Mouse (Mus musculus): Measurements from ENCODE around the gene Col18a1. TPM values are rescaled to one million over a fixed set of nuclear protein-coding genes. Genes with fewer than 3 reads are reported as not detected.

Col18a1 gene
- not detected for total RNA-seq (2023)

DNA sequence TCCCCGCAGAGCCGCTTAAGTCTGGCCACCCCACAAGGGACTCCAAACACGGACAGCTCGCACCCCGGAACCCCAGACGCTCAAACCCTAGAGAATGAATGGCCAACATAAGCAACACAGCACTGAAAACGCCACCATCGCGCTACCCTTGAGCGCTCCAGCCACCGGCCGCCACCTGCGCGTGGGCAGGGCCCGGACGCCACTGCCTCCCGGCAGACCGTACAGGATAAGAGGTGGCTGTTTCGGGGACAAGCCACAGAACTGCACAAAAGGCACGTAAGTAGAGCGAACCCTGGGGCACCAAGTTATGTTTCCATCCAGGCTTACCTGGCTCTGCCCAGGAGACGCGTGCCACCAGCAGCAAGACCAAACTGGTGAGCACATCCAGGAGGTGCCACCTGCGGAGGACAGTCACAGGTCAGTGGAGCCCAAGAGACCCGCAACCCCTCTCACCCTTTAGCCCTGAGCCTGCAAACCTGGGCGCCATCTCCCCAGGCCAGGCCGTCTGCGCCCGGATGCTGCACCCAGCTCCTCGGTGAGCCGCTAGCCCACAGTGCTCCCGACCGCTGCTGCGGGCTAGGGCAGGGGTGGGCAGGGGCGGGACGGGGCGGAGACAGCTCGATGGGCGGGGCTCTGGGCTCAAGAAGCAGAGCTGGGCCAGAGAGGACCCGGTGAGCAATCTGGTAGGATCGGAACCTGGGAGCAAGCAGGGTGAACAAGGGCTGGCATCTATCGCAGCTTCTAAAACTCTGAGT is at the start of gene Col18a1:
TSS of gene Col18a1 (minus strand) at position 586 of the 755 bp plus-strand sequence.

DNA sequence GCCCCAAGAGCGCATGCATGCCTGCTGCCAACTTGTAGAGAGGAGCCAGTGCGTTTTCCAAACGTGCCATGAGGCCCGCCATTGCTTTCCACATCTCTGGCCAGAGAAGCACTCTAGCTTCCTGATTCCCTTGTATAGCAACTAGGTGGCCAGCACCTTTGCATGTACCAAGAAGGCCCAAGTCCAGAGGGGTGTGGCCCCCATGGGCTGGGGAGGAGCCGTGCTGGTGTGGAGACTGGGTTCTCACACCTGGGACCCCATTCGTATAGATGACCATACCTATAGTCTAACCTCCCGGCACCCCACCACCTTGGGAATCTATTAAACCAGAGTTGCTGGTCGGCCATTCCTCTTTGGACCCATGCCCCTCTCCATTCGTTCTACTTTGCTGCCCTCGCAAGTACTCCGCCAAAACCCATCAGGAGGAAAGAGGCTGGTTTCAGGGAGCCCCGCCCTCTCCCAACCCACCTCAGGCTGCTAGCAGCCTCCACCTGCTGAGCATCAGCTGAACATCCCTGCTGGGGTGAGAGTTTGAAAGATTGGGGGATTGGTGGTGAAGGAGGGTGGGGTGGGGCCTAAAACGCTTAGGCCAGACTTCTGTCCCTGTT is 134.5 kb downstream of the Col18a1 start, which contains the start of gene Slc19a1:
TSS of gene Slc19a1 (plus strand) at position 474 of the 608 bp plus-strand sequence.

Other genes starting within 250 kb of the Col18a1 start
- gene Pcbp3, start 204.7 kb downstream of the Col18a1 start, total RNA-seq (2023), result 1 to 10 TPM; 6.5 to 7.7 TPM
- gene Slc19a1, start 134.3 kb downstream of the Col18a1 start, total RNA-seq (2023), result 10 to 100 TPM; 18.2 to 21.8 TPM
- gene Pofut2, start 92.7 kb upstream of the Col18a1 start, total RNA-seq (2023), result 10 to 100 TPM; 36.4 to 38.3 TPM